Mouse (Mus musculus) embryonic facial prominence, embryonic 13.5 days (tissue): Measurements from ENCODE around the gene Fam166b. TPM values are rescaled to one million over a fixed set of nuclear protein-coding genes. Genes with fewer than 3 reads are reported as not detected.

ENCODE experiments used
- ATAC-seq: fragments of 200-750 bp; cut with Nextera tagmentation; 2 replicates; pipeline ENCODE4 v1.8.0; 2017; ENCODE audit warnings: low read depth; ENCODE audit not compliant: insufficient number of reproducible peaks, insufficient read depth, low FRiP score, low TSS enrichment
- H3K27ac ChIP-seq: fragments of 300-500 bp; sonication (generic); 2 replicates; pipeline ENCODE4 v1.5.1; 2015; ENCODE audit warnings: moderate library complexity, mild to moderate bottlenecking, inconsistent platforms
- H3K27me3 ChIP-seq: fragments of 300-500 bp; sonication (generic); 2 replicates; pipeline ENCODE4 v1.6.1; 2015; ENCODE audit warnings: mild to moderate bottlenecking, inconsistent platforms
- H3K36me3 ChIP-seq: fragments of 300-500 bp; sonication (generic); 2 replicates; pipeline ENCODE4 v1.6.1; 2015; ENCODE audit warnings: mild to moderate bottlenecking, inconsistent platforms
- H3K4me1 ChIP-seq: fragments of 300-500 bp; sonication (generic); 2 replicates; pipeline ENCODE4 v1.6.1; 2015; ENCODE audit warnings: inconsistent platforms
- H3K4me2 ChIP-seq: fragments of 300-500 bp; sonication (generic); 2 replicates; pipeline ENCODE4 v1.6.1; 2015; ENCODE audit warnings: moderate library complexity, mild to moderate bottlenecking, inconsistent platforms
- H3K4me3 ChIP-seq: fragments of 300-500 bp; sonication (generic); 2 replicates; pipeline ENCODE4 v1.5.1; 2015; ENCODE audit warnings: mild to moderate bottlenecking, inconsistent platforms
- H3K9ac ChIP-seq: fragments of 300-500 bp; sonication (generic); 2 replicates; pipeline ENCODE4 v1.6.1; 2015; ENCODE audit warnings: mild to moderate bottlenecking, inconsistent platforms
- H3K9me3 ChIP-seq: fragments of 300-500 bp; sonication (generic); 2 replicates; pipeline ENCODE4 v1.6.1; 2016; ENCODE audit warnings: inconsistent platforms
- WGBS: fragments of 180-500 bp; shearing (Covaris S2); methylation state at CpG from one replicate; pipeline ENCODE4 v1.1.7; 2015; ENCODE audit warnings: mixed read lengths; 5-methylcytosine and 5-hydroxymethylcytosine counted together
- polyA plus RNA-seq: library from polyadenylated mRNA; unstranded; fragments of >200 nt; fragmentation: Nextera tagmentation; extraction: Ambion mirVana; gene quantifications from 2 replicates; pipeline ENCODE4 v1.2.1, GENCODE M21; 2015

Fam166b gene
- polyA plus RNA-seq, 1 experiment from 2014 or later = 0.20 TPM

GRCm38 (mm10) chr4:43454041-43454836 lies 25.3 kb upstream of the Fam166b start, which contains the start of gene Cd72:
Cd72 (minus strand) TSS chr4:43454628.
- H3K9me3 ChIP-seq = no peaks in the 10 kb centered on the region
- H3K4me2 ChIP-seq = peak within 1 kb of the TSS; percentile 67
- no peak for ATAC-seq
- H3K27ac ChIP-seq = no peak within 1 kb of the TSS
- H3K4me1 ChIP-seq = peaks cover 22% of the 10 kb centered on the region
- peak within 1 kb of the TSS; percentile 64 for H3K9ac ChIP-seq
- H3K4me3 ChIP-seq = peak within 1 kb of the TSS; percentile 34
- WGBS = 32% methylated on average over 20 of the region's 20 CpGs
- peaks cover 32% of the 10 kb centered on the region for H3K27me3 ChIP-seq
- H3K36me3 ChIP-seq = no peaks in the 10 kb centered on the region

- WGBS = under 1% methylated on average over 18 of the region's 18 CpGs
- Histone ChIP-seq H3K4me3 (peak overlapping the region; percentile 34), H3K27ac (no peak overlapping the region), H3K36me3 (peaks cover 3% of the 10 kb centered on the region; the same call in 1 of the 2 replicates), H3K9ac (peak overlapping the region; percentile 64), H3K4me1 (peaks cover 22% of the 10 kb centered on the region), H3K9me3 (no peaks in the 10 kb centered on the region), H3K27me3 (peaks cover 32% of the 10 kb centered on the region), H3K4me2 (peak overlapping the region; percentile 67)
- peak; percentile 52; the same call in 1 of the 2 replicates for ATAC-seq
These were observed 24.5 kb upstream of the Fam166b start for GRCm38 (mm10) chr4:43453413-43453812.

GRCm38 (mm10) chr4:43452315-43452714 lies 23.4 kb upstream of the Fam166b start:
- Histone ChIP-seq H3K4me1 (peaks cover 22% of the 10 kb centered on the region), H3K27me3 (peaks cover 32% of the 10 kb centered on the region), H3K4me2 (no peak overlapping the region), H3K9ac (no peak overlapping the region), H3K9me3 (no peaks in the 10 kb centered on the region), H3K27ac (no peak overlapping the region), H3K36me3 (peaks cover 14% of the 10 kb centered on the region), H3K4me3 (no peak overlapping the region)
- ATAC-seq = no peak
- WGBS = 57% methylated on average over 11 of the region's 11 CpGs

GRCm38 (mm10) chr4:43448554-43448953 lies 19.6 kb upstream of the Fam166b start:
- WGBS = 87% methylated on average over 3 of the region's 3 CpGs
- no peak for ATAC-seq
- Histone ChIP-seq H3K36me3 (peaks cover 40% of the 10 kb centered on the region), H3K4me1 (peaks cover 24% of the 10 kb centered on the region), H3K4me2 (no peak overlapping the region), H3K27ac (no peak overlapping the region), H3K9ac (no peak overlapping the region), H3K4me3 (no peak overlapping the region), H3K27me3 (peaks cover 14% of the 10 kb centered on the region), H3K9me3 (no peaks in the 10 kb centered on the region)

GRCm38 (mm10) chr4:43447251-43447650 lies 18.3 kb upstream of the Fam166b start:
- Histone ChIP-seq H3K27ac (no peak overlapping the region), H3K27me3 (peaks cover 2% of the 10 kb centered on the region), H3K4me3 (no peak overlapping the region), H3K4me2 (no peak overlapping the region), H3K4me1 (peaks cover 18% of the 10 kb centered on the region), H3K36me3 (peaks cover 40% of the 10 kb centered on the region), H3K9me3 (no peaks in the 10 kb centered on the region), H3K9ac (no peak overlapping the region)
- WGBS = 84% methylated on average over 13 of the region's 13 CpGs
- ATAC-seq = no peak

- Histone ChIP-seq H3K4me2 (peak overlapping the region; percentile 92), H3K4me1 (peaks cover 14% of the 10 kb centered on the region)
- 1% methylated on average over 28 of the region's 28 CpGs for WGBS
These were observed 14.6 kb upstream of the Fam166b start for GRCm38 (mm10) chr4:43443511-43443910.

GRCm38 (mm10) chr4:43442456-43443361 lies 13.8 kb upstream of the Fam166b start:
- Histone ChIP-seq H3K9ac (peak overlapping the region; percentile 97), H3K36me3 (peaks cover 30% of the 10 kb centered on the region), H3K27me3 (no peaks in the 10 kb centered on the region), H3K4me2 (peak overlapping the region; percentile 92), H3K9me3 (no peaks in the 10 kb centered on the region), H3K27ac (peak overlapping the region; percentile 92), H3K4me1 (peaks cover 14% of the 10 kb centered on the region), H3K4me3 (peak overlapping the region; percentile 98)
- WGBS = under 1% methylated on average over 63 of the region's 88 CpGs
- ATAC-seq = peak; percentile 48

More at GRCm38 (mm10) chr4:43443511-43443910, 14.6 kb upstream of the Fam166b start:
- H3K27me3 ChIP-seq = no peaks in the 10 kb centered on the region
- H3K36me3 ChIP-seq = peaks cover 38% of the 10 kb centered on the region
- H3K9ac ChIP-seq = peak overlapping the region; percentile 97
- no peaks in the 10 kb centered on the region for H3K9me3 ChIP-seq
- H3K4me3 ChIP-seq = peak overlapping the region; percentile 98
- peak overlapping the region; percentile 92 for H3K27ac ChIP-seq
- ATAC-seq = no peak

- Histone ChIP-seq H3K4me3 (peak overlapping the region; percentile 98), H3K36me3 (peaks cover 23% of the 10 kb centered on the region), H3K9me3 (no peaks in the 10 kb centered on the region), H3K9ac (peak overlapping the region; percentile 97), H3K27ac (peak overlapping the region; percentile 92), H3K4me1 (peaks cover 14% of the 10 kb centered on the region), H3K27me3 (no peaks in the 10 kb centered on the region), H3K4me2 (peak overlapping the region; percentile 92)
- ATAC-seq = peak; percentile 90
- 0% methylated on average over 33 of the region's 33 CpGs for WGBS
These were observed 13.1 kb upstream of the Fam166b start for GRCm38 (mm10) chr4:43442044-43442443.

- peak within 1 kb of the TSS; percentile 97 for H3K9ac ChIP-seq
- H3K36me3 ChIP-seq = peaks cover 19% of the 10 kb centered on the region
- peaks cover 14% of the 10 kb centered on the region for H3K4me1 ChIP-seq
- H3K9me3 ChIP-seq = no peaks in the 10 kb centered on the region
- peak within 1 kb of the TSS; percentile 92 for H3K27ac ChIP-seq
- ATAC-seq = no peak; the same call in 1 of the 2 replicates
- peak within 1 kb of the TSS; percentile 98 for H3K4me3 ChIP-seq
- H3K4me2 ChIP-seq = peak within 1 kb of the TSS; percentile 92
- no peaks in the 10 kb centered on the region for H3K27me3 ChIP-seq
- 22% methylated on average over 4 of the region's 4 CpGs for WGBS
These were observed 12.7 kb upstream of the Fam166b start, which contains the start of gene Tesk1 for GRCm38 (mm10) chr4:43441639-43442038. Tesk1 (plus strand) TSS chr4:43441939.

GRCm38 (mm10) chr4:43432832-43433231 lies 3.9 kb upstream of the Fam166b start:
- Histone ChIP-seq H3K27ac (no peak overlapping the region), H3K9ac (no peak overlapping the region), H3K4me3 (no peak overlapping the region), H3K4me1 (peaks cover 7% of the 10 kb centered on the region), H3K4me2 (no peak overlapping the region), H3K36me3 (no peaks in the 10 kb centered on the region), H3K9me3 (no peaks in the 10 kb centered on the region), H3K27me3 (peaks cover 19% of the 10 kb centered on the region)
- no peak for ATAC-seq
- WGBS = 80% methylated on average over 1 of the region's 1 CpGs

- H3K27ac ChIP-seq = no peak overlapping the region
- no peaks in the 10 kb centered on the region for H3K9me3 ChIP-seq
- H3K4me2 ChIP-seq = no peak overlapping the region
- peaks cover under 1% of the 10 kb centered on the region; the same call in 1 of the 2 replicates for H3K36me3 ChIP-seq
- no peak overlapping the region for H3K9ac ChIP-seq
- peaks cover 16% of the 10 kb centered on the region for H3K4me1 ChIP-seq
- H3K27me3 ChIP-seq = peaks cover 30% of the 10 kb centered on the region
- ATAC-seq = no peak
- no peak overlapping the region for H3K4me3 ChIP-seq
- 4% methylated on average over 4 of the region's 4 CpGs for WGBS
These were observed 2.8 kb upstream of the Fam166b start for GRCm38 (mm10) chr4:43431690-43432089.
